28 mouse cellular contexts compared by ENCODE assay signal in the genomic region with DNA sequence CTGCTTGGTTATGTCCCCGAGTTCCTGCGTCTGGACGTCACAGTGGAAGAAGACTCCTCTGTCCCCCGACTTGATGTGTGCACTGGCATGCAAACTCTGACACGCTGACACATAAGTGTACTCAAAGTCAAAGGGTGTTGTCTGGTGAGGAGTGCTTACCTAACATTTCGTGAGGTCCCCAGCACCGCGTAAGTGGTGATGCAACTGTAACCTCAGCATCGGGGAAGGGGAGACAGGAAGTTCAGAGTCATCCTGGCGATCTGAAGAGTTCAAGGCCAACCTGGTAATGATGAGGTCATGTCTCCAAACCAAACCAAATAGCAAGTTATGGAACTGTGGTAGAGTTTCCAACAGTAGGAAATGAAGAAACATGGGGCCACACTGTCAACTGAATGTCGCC. TPM values are rescaled to one million over a fixed set of nuclear protein-coding genes. Genes with fewer than 3 reads are reported as not detected.
DNase-seq lines count a peak whose midpoint lies in the region; ATAC-seq and TF ChIP-seq lines count a peak whose summit lies in the region.
"Had no signal": no experiment of that assay in that cellular context is flagged by ENCODE, and none has a peak within 500 bp of the region (broad histone marks: within the 10 kb centered on the region; RNA-seq: fewer than 3 reads in every experiment).

No protein-coding gene starts in this region.

- no peak for DNase-seq in liver, postnatal 0 days
- no peak for DNase-seq in liver, embryonic 11.5 days (ENCODE audit: low spot score)
- no peak for DNase-seq in left cerebral cortex, adult 2 months (ENCODE audit: extremely low spot score in 1 of 2, low spot score in 2 of 2)
- no peak for DNase-seq in urinary bladder, adult 18-20 months (ENCODE audit: low spot score in 2 of 2)
- DNase-seq: adrenal gland, adult 8-10 months; adrenal gland, postnatal 36 days; cerebellum, adult 11 months; cerebellum, adult 2 months; cerebellum, adult 9-11 months; cerebellum, postnatal 25 days; embryo, embryonic 11 days; gastrocnemius, postnatal 25 days; heart, adult 2 months had no signal

- ATAC-seq in liver, postnatal 0 days, result peak; percentile 51
- ATAC-seq in liver, embryonic 11.5 days (replicated peaks; ENCODE audit: low FRiP score), result no peak
- ATAC-seq in megakaryocyte, adult 5-6 weeks (ENCODE audit: poor library complexity, severe bottlenecking), result peak; percentile 83
- ATAC-seq in midbrain, embryonic 16.5 days, result no peak
- ATAC-seq: CD4-positive, CD25-positive, alpha-beta regulatory T cell, adult 4 months; forebrain, embryonic 15.5 days had no signal

- no peaks in the 10 kb centered on the region for H3K4me1 ChIP-seq in liver, postnatal 0 days (ENCODE audit: insufficient read depth)
- H3K4me1 ChIP-seq in liver, embryonic 11.5 days (replicated peaks; ENCODE audit: control insufficient read depth, insufficient read depth, low read length), result no peaks in the 10 kb centered on the region
- no peaks in the 10 kb centered on the region for H3K4me1 ChIP-seq in midbrain, embryonic 16.5 days (ENCODE audit: control insufficient read depth, insufficient read depth, low read length)
- H3K4me1 ChIP-seq: embryonic facial prominence, embryonic 10.5 days; embryonic facial prominence, embryonic 13.5 days; forebrain, embryonic 12.5 days; forebrain, embryonic 15.5 days; heart, embryonic 10.5 days; hindbrain, embryonic 12.5 days; hindbrain, embryonic 15.5 days had no signal

- no peak for TF ChIP-seq EP300 in liver, postnatal 0 days (IDR thresholded peaks at IDR 0.05; ENCODE audit: low read depth)

- no peak for TF ChIP-seq CTCF in liver, postnatal 0 days (IDR thresholded peaks at IDR 0.05; ENCODE audit: low read depth)
- no peak for TF ChIP-seq CTCF in left cerebral cortex, adult 2 months (IDR thresholded peaks at IDR 0.05)

- no peaks in the 10 kb centered on the region for H3K27me3 ChIP-seq in liver, postnatal 0 days (ENCODE audit: insufficient read depth, low read length)
- H3K27me3 ChIP-seq in liver, embryonic 11.5 days (replicated peaks; ENCODE audit: control insufficient read depth, insufficient read depth, low read length), result no peaks in the 10 kb centered on the region
- H3K27me3 ChIP-seq in myocyte (ENCODE audit: control insufficient read depth, insufficient read depth, insufficient read length), result no peaks in the 10 kb centered on the region
- H3K27me3 ChIP-seq in midbrain, embryonic 16.5 days (ENCODE audit: control insufficient read depth, insufficient read depth, low read depth, low read length), result no peaks in the 10 kb centered on the region
- H3K27me3 ChIP-seq: embryonic facial prominence, embryonic 13.5 days; forebrain, embryonic 12.5 days; forebrain, embryonic 15.5 days; hindbrain, embryonic 12.5 days; hindbrain, embryonic 15.5 days had no signal

- no peak overlapping the region for H3K4me2 ChIP-seq in liver, postnatal 0 days (ENCODE audit: low read depth, low read length)
- no peak overlapping the region for H3K4me2 ChIP-seq in liver, embryonic 11.5 days
- no peak overlapping the region for H3K4me2 ChIP-seq in myocyte (ENCODE audit: low read depth)
- no peak overlapping the region for H3K4me2 ChIP-seq in midbrain, embryonic 16.5 days (ENCODE audit: low read length)
- H3K4me2 ChIP-seq: embryonic facial prominence, embryonic 13.5 days; forebrain, embryonic 12.5 days; forebrain, embryonic 15.5 days; hindbrain, embryonic 12.5 days; hindbrain, embryonic 15.5 days had no signal

- no peaks in the 10 kb centered on the region for H3K9me3 ChIP-seq in liver, postnatal 0 days (ENCODE audit: low read length)
- no peaks in the 10 kb centered on the region for H3K9me3 ChIP-seq in liver, embryonic 11.5 days (ENCODE audit: control insufficient read depth, low read length)
- no peaks in the 10 kb centered on the region for H3K9me3 ChIP-seq in midbrain, embryonic 16.5 days (replicated peaks; ENCODE audit: control insufficient read depth, low read length, poor library complexity, severe bottlenecking)
- H3K9me3 ChIP-seq: embryonic facial prominence, embryonic 10.5 days; embryonic facial prominence, embryonic 13.5 days; forebrain, embryonic 12.5 days; forebrain, embryonic 15.5 days; heart, embryonic 10.5 days; hindbrain, embryonic 12.5 days; hindbrain, embryonic 15.5 days had no signal

- intact Hi-C loops in left cerebral cortex, adult 2 months (cut with DNase I), result loop anchor here (2.0 kb wide), 1 partner anchor 18 kb away; a partner anchor contains a TSS

- no peak overlapping the region for H3K4me3 ChIP-seq in liver, postnatal 0 days (ENCODE audit: low read depth, low read length)
- H3K4me3 ChIP-seq in liver, embryonic 11.5 days (ENCODE audit: low read depth, low read length), result no peak overlapping the region
- H3K4me3 ChIP-seq in myocyte, result no peak overlapping the region
- no peak overlapping the region for H3K4me3 ChIP-seq in left cerebral cortex, adult 2 months
- no peak overlapping the region for H3K4me3 ChIP-seq in midbrain, embryonic 16.5 days (ENCODE audit: low read depth, low read length)
- H3K4me3 ChIP-seq: embryonic facial prominence, embryonic 10.5 days; embryonic facial prominence, embryonic 13.5 days; erythroblast, embryonic 14.5 days; forebrain, embryonic 12.5 days; forebrain, embryonic 15.5 days; heart, adult 2 months; heart, embryonic 10.5 days; hindbrain, embryonic 12.5 days; hindbrain, embryonic 15.5 days had no signal

- no peak overlapping the region for H3K9ac ChIP-seq in liver, postnatal 0 days (replicated peaks)
- H3K9ac ChIP-seq in liver, embryonic 11.5 days (ENCODE audit: low read depth, low read length), result no peak overlapping the region
- no peak overlapping the region for H3K9ac ChIP-seq in midbrain, embryonic 16.5 days (ENCODE audit: low read depth, low read length)
- H3K9ac ChIP-seq: embryonic facial prominence, embryonic 13.5 days; forebrain, embryonic 12.5 days; forebrain, embryonic 15.5 days; hindbrain, embryonic 12.5 days; hindbrain, embryonic 15.5 days had no signal

- 70% methylated on average over 11 of the region's 11 CpGs for WGBS in liver, postnatal 0 days (ENCODE audit: insufficient replicate concordance)
- WGBS in liver, embryonic 11.5 days, result 87% methylated on average over 11 of the region's 11 CpGs
- WGBS in midbrain, embryonic 16.5 days, result 92% methylated on average over 11 of the region's 11 CpGs

- H3K27ac ChIP-seq in liver, postnatal 0 days (ENCODE audit: low read depth), result no peak overlapping the region
- no peak overlapping the region for H3K27ac ChIP-seq in liver, embryonic 11.5 days (ENCODE audit: low read depth, low read length)
- H3K27ac ChIP-seq in left cerebral cortex, adult 2 months, result no peak overlapping the region
- H3K27ac ChIP-seq in midbrain, embryonic 16.5 days (ENCODE audit: low read length), result no peak overlapping the region
- H3K27ac ChIP-seq: embryonic facial prominence, embryonic 10.5 days; embryonic facial prominence, embryonic 13.5 days; forebrain, embryonic 12.5 days; forebrain, embryonic 15.5 days; heart, adult 2 months; heart, embryonic 10.5 days; hindbrain, embryonic 12.5 days; hindbrain, embryonic 15.5 days had no signal

- TF ChIP-seq POLR2A in myocyte (IDR thresholded peaks at IDR 0.05; ENCODE audit: insufficient read length, low read depth), result peak; percentile 17

- H3K36me3 ChIP-seq in liver, postnatal 0 days (replicated peaks; ENCODE audit: insufficient read depth, low read length), result peaks cover 93% of the 10 kb centered on the region
- H3K36me3 ChIP-seq in liver, embryonic 11.5 days (ENCODE audit: control insufficient read depth, insufficient read depth, low read length), result peaks cover 84% of the 10 kb centered on the region
- peaks cover 83% of the 10 kb centered on the region for H3K36me3 ChIP-seq in myocyte (ENCODE audit: control insufficient read depth, insufficient read depth)
- peaks cover 67% of the 10 kb centered on the region for H3K36me3 ChIP-seq in midbrain, embryonic 16.5 days (ENCODE audit: control insufficient read depth, insufficient read depth, low read length)

- H3K79me2 ChIP-seq in myocyte (ENCODE audit: control insufficient read depth, insufficient read depth), result no peaks in the 10 kb centered on the region

- H3ac ChIP-seq in myocyte (ENCODE audit: control insufficient read depth, insufficient read length), result no peak overlapping the region

RNA-seq across cellular contexts. Expression of a gene that starts 16.8 kb away (rescaled TPM):
- 20.0 and 24.5 TPM in 2 replicates for polyA plus RNA-seq in liver, postnatal 0 days (2015; fragmentation: Nextera tagmentation; extraction: Ambion mirVana)
- 62.5 and 71.6 TPM in 2 replicates for polyA plus RNA-seq in liver, embryonic 11.5 days (2014; fragmentation: Nextera tagmentation; extraction: Ambion mirVana)
- 64.9 and 75.9 TPM in 2 replicates for total RNA-seq in megakaryocyte, adult 5-6 weeks (2015)
- total RNA-seq in megakaryocyte, adult 5-6 weeks (2017), result 282 and 336 TPM in 2 replicates
- polyA plus RNA-seq in myocyte (2012; fragmentation: generic; extraction: Trizol), result 133 TPM
- 100 to 1,000 TPM; 166 to 171 TPM for total RNA-seq in left cerebral cortex, adult 2 months (2021)
- 59.7 and 74.3 TPM in 2 replicates for polyA plus RNA-seq in midbrain, embryonic 16.5 days (2015; fragmentation: Nextera tagmentation; extraction: Ambion mirVana)

RNA-seq across cellular contexts. Expression of a gene that starts 19.2 kb away (rescaled TPM):
- 23.2 and 24.8 TPM in 2 replicates for polyA plus RNA-seq in liver, postnatal 0 days (2015; fragmentation: Nextera tagmentation; extraction: Ambion mirVana)
- polyA plus RNA-seq in liver, embryonic 11.5 days (2014; fragmentation: Nextera tagmentation; extraction: Ambion mirVana), result 114 and 125 TPM in 2 replicates
- 8.5 and 12.1 TPM in 2 replicates for total RNA-seq in megakaryocyte, adult 5-6 weeks (2015)
- total RNA-seq in megakaryocyte, adult 5-6 weeks (2017), result 22.6 and 24.6 TPM in 2 replicates
- 55.4 TPM for polyA plus RNA-seq in myocyte (2012; fragmentation: generic; extraction: Trizol)
- total RNA-seq in left cerebral cortex, adult 2 months (2021), result 10 to 100 TPM; 28.1 to 32.1 TPM
- 49.2 and 49.3 TPM in 2 replicates for polyA plus RNA-seq in midbrain, embryonic 16.5 days (2015; fragmentation: Nextera tagmentation; extraction: Ambion mirVana)

RNA-seq across cellular contexts. Expression of a gene that starts 32.5 kb away (rescaled TPM):
- polyA plus RNA-seq in liver, postnatal 0 days (2015; fragmentation: Nextera tagmentation; extraction: Ambion mirVana), result 4.2 and 4.8 TPM in 2 replicates
- 7.7 and 9.9 TPM in 2 replicates for polyA plus RNA-seq in liver, embryonic 11.5 days (2014; fragmentation: Nextera tagmentation; extraction: Ambion mirVana)
- 18.6 and 20.1 TPM in 2 replicates for total RNA-seq in megakaryocyte, adult 5-6 weeks (2015)
- total RNA-seq in megakaryocyte, adult 5-6 weeks (2017), result 14.3 and 21.7 TPM in 2 replicates
- polyA plus RNA-seq in myocyte (2012; fragmentation: generic; extraction: Trizol), result 244 TPM
- total RNA-seq in left cerebral cortex, adult 2 months (2021), result 10 to 100 TPM; 64.6 to 67.1 TPM
- 21.1 and 21.2 TPM in 2 replicates for polyA plus RNA-seq in midbrain, embryonic 16.5 days (2015; fragmentation: Nextera tagmentation; extraction: Ambion mirVana)

RNA-seq across cellular contexts. Expression of a gene that starts 44.8 kb away (rescaled TPM):
- polyA plus RNA-seq in liver, postnatal 0 days (2015; fragmentation: Nextera tagmentation; extraction: Ambion mirVana), result 0.57 and 0.85 TPM in 2 replicates
- polyA plus RNA-seq in liver, embryonic 11.5 days (2014; fragmentation: Nextera tagmentation; extraction: Ambion mirVana), result 2.6 and 3.2 TPM in 2 replicates
- 25.1 and 25.5 TPM in 2 replicates for total RNA-seq in megakaryocyte, adult 5-6 weeks (2015)
- total RNA-seq in megakaryocyte, adult 5-6 weeks (2017), result 27.6 and 30.0 TPM in 2 replicates
- not detected for polyA plus RNA-seq in myocyte (2012; fragmentation: generic; extraction: Trizol)
- total RNA-seq in left cerebral cortex, adult 2 months (2021), result under 1 TPM; 0.50 to 0.68 TPM
- 0.45 and 0.60 TPM in 2 replicates for polyA plus RNA-seq in midbrain, embryonic 16.5 days (2015; fragmentation: Nextera tagmentation; extraction: Ambion mirVana)
- total RNA-seq: gastrocnemius, postnatal 25 days; heart, postnatal 25 days had no signal
- polyA plus RNA-seq: C2C12; heart, embryonic 14.5 days had no signal

RNA-seq across cellular contexts. Expression of a gene that starts 53.7 kb away (rescaled TPM):
- 1,355 and 1,565 TPM in 2 replicates for polyA plus RNA-seq in liver, postnatal 0 days (2015; fragmentation: Nextera tagmentation; extraction: Ambion mirVana)
- polyA plus RNA-seq in liver, embryonic 11.5 days (2014; fragmentation: Nextera tagmentation; extraction: Ambion mirVana), result 2,450 and 2,526 TPM in 2 replicates
- 2,892 and 2,923 TPM in 2 replicates for total RNA-seq in megakaryocyte, adult 5-6 weeks (2015)
- total RNA-seq in megakaryocyte, adult 5-6 weeks (2017), result 1,028 and 1,070 TPM in 2 replicates
- polyA plus RNA-seq in myocyte (2012; fragmentation: generic; extraction: Trizol), result 9,871 TPM
- total RNA-seq in left cerebral cortex, adult 2 months (2021), result 1,000 to 10,000 TPM; 2,312 to 2,314 TPM
- 1,326 and 1,443 TPM in 2 replicates for polyA plus RNA-seq in midbrain, embryonic 16.5 days (2015; fragmentation: Nextera tagmentation; extraction: Ambion mirVana)

Comparison
In these comparisons a context has a peak if more than half of its experiments do, and no peak if none do; other contexts are left out.
1. ATAC-seq: peak in liver, postnatal 0 days (single experiment) and megakaryocyte, adult 5-6 weeks (single experiment); none in liver, embryonic 11.5 days (single experiment) and midbrain, embryonic 16.5 days (single experiment).
2. RNA of a gene that starts 32.5 kb away (polyA plus RNA-seq): 244 TPM in myocyte (single experiment); 21.1 to 21.2 TPM in midbrain, embryonic 16.5 days, 7.7 to 9.9 TPM in liver, embryonic 11.5 days and 4.2 to 4.8 TPM in liver, postnatal 0 days; every median in the first group is over 10 times any median in the second.